Mouse (Mus musculus) adrenal gland (tissue): ENCODE data around the gene Chil1.

ENCODE experiments used
- intact Hi-C: fragments of 180-260 bp; cut with DNase I; formaldehyde crosslinking; loops from one replicate; pipeline ENCODE4 v1.15.1; 2025

Gene Chil1

DNA sequence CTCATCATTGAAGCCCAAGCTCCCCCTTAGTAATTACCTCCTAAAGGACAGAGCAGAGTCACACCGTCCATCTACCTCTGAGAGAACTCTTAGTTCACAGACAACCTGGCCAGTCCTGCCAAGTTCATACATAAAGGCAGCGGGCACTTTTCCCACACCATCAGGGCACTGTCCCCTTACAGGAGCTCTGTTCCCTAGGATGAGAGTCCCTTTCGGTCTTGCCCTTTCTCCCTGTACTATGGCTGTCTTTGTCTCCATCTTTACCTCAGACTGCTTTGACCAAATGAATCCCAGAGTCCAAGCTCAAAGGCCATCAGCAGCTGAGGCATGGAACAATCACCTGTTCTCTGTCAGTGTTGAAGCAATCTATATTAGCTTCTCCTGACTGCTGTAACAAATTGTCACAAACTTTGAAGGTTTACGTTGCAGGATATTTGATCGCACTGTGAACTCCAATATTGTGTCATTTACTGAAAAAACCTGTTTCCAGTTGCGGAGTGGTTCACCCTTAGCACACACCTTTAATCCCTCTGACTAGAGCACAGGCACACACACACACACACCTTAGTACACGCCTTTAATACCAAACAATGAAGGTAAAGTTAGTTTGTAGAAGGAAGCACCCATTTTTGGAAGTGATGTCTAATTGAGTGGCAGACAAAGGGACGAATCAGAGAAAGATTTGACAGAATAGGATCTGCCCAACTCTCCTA, 12.8 kb upstream of the Chil1 start:
- intact Hi-C loops: no loop called here

DNA sequence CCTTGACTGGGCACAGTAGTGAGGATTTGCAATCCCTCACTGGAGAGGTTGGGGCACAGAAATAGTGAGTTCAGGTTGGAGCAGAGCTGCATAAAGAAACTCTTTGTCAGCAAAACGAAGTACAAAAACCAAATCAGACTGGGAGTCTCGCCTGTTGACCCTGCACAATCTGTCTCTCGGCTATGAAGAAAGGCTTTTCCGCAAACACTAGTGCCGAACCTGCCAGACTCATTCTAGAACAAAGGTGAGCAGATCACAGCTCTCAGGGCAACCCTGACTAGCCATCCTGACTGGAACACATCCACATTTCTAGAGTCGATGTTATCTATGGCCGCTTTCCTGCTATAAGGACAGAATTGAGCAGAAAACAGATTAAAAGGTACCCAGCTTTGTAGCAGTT, 8.9 kb upstream of the Chil1 start:
- intact Hi-C loops: no loop called here

DNA sequence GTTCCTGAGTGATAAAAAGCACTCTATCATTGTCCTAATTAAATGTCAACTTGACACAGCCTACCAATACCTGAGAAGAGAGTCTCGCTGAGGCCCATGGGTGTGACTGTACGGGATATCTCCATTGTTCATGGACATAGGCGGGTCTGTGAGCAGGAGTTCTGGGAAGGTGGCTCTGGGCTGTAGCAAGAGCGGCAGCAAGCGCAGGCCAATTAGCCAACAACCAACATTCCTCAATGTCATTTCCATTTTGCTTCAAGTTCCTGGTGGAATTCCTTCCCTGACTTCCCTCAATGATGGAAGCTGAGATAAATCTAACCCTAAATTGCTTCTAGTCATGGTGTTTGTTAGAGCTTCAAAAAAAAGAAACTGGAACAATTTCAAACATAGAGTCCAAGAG, 4.0 kb upstream of the Chil1 start:
- intact Hi-C loops: no loop called here

DNA sequence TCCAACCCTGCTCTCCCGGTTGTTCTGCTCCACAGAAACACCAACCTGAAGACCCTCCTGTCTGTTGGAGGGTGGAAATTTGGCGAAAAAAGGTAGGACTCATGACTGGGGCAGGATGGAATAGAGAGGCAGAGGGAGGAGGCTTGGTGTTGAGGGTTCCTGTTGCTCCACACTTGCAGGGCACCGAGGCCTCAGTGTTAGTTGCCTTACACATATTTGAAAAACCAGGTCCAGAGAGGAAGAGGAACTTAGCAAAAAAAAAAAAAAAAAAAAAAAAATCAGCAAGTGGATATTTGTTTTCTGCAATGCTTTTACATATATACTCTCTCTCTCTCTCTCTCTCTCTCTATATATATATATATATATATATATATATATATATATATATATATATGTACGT, 2.1 kb downstream of the Chil1 start:
- intact Hi-C loops: no loop called here

DNA sequence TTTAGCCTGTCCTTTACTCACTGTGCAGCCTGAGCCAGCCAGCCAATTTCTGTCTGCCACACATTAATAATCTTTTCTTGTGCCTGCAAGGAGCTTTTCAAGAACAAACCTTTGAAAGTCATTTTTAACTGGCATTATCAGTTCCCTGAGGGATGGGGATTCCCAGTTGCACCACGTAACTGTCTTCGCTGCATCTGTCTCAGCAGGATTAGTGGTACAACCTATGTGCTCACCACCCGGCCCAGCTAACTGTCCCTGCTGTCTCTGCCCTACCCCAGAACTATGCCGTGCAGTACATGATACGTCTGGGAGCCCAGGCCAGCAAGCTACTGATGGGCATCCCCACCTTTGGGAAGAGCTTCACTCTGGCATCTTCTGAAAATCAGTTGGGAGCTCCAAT, 6.2 kb downstream of the Chil1 start:
- intact Hi-C loops: no loop called here

DNA sequence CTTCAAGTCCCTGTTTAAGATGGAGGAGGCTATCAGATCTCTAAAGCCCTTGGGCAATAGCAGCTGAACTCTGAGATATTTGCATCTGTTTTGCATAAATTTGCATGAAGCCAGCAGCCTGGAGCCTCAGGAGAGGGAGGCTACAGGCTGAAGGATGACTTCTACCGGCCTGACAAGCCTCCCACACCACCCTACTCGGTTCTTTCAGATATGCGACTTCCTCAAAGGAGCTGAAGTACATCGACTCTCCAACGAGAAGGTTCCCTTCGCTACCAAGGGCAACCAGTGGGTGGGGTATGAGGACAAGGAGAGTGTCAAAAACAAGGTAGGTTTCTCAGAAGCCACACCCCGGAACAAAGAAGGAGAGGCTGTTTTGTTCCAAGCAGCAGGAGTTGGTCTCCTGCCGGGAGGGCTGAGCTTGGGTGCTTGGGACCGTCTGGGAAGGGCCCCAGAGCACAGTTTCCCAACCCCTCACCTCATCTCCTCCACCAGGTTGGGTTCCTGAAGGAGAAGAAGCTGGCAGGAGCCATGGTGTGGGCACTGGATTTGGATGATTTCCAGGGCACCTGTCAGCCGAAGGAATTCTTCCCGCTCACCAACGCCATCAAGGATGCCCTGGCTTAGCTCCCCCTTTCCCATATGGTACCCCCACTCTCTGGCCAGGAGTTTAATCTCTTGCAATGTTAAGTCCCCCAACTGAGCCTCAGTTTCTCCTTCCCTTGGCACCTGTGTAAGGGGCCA, 7.2 kb downstream of the Chil1 start:
- intact Hi-C loops: no loop called here

DNA sequence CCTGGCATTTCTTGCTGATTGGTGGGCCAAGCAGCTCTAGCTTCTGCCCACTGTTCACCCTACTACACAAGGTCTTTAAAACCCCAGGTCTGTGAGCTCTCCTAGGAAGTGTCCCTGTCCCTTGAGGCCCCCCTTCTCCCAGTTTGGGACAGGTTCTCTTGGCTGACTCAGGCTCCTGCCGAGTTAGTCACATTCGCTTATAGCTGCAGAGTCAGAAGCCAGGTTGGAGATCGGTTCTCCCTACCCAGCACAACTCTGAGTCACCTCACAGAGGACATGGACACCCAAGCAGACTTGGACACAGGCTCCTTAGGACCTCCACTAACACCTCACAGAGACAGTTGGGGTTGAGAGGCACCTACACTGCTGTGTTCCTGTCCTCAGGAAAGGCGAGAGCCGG, 9.2 kb downstream of the Chil1 start:
- intact Hi-C loops: no loop called here

DNA sequence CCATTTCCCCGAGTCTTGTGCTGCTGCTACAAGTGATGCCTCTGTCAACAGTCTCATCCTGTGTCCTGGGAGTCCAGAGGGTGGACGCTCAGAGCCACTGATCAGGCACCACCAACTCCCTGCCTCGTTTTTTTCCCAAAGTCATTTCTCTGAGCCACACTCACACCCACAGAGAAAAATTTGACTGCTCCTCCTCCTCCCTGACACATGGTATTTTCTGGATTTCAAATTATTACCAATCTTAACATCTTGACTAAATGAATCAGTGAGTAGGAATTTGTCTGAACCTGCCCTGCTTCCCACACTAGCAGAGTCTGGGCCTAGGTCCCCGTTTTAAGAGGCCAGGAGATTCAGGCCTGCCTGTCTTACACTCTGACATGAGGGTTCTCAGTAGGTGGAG, 10.0 kb downstream of the Chil1 start:
- intact Hi-C loops: no loop called here

DNA sequence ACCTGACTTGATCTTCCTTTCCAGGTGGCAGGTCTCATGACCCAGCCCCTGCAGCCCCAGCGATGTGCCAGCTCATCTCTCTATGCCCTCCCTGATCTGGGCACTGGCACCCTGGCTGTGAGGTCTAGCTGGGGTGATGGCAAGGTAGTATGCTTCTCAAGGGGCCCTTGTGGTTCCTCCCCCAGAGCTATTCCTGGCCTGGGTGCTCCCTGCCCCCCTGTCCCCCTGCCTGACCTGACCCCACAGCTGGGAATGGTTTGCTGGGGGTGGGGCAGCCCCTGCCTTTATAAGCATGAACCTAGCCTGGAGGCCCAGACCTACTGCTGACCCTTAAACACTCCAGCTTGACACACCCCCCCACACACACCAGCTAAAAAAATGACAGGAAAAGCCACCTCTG, 11.2 kb downstream of the Chil1 start, which contains the start of gene Mybph:
Mybph (plus strand) TSS at position 323 of the 400 bp plus-strand sequence.
- intact Hi-C loops: no loop called here

DNA sequence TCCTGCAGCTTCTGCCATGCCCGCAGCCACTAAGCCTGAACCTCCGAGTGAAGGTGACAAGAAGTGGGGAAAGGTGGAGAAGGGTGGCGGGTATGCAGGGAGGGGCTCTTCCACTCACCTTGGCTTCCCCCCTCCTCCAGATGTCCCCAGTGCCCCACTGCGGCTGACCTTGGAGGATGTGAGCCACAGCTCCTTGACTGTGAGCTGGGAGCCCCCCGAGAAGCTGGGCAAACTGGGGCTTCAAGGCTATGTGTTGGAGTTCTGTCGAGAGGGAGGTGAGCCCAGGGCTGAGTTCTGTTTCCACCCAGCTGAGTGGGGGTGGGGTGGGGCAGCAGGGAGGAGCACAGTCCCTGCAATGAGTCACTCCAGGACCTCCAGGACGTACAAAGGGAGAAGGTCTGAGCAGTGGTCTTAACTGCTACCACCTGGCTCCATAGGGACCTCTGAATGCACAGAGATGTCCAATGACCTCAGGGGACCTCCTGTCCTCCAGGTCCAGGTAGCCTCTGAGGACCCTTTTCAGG, 11.8 kb downstream of the Chil1 start:
- intact Hi-C loops: no loop called here

DNA sequence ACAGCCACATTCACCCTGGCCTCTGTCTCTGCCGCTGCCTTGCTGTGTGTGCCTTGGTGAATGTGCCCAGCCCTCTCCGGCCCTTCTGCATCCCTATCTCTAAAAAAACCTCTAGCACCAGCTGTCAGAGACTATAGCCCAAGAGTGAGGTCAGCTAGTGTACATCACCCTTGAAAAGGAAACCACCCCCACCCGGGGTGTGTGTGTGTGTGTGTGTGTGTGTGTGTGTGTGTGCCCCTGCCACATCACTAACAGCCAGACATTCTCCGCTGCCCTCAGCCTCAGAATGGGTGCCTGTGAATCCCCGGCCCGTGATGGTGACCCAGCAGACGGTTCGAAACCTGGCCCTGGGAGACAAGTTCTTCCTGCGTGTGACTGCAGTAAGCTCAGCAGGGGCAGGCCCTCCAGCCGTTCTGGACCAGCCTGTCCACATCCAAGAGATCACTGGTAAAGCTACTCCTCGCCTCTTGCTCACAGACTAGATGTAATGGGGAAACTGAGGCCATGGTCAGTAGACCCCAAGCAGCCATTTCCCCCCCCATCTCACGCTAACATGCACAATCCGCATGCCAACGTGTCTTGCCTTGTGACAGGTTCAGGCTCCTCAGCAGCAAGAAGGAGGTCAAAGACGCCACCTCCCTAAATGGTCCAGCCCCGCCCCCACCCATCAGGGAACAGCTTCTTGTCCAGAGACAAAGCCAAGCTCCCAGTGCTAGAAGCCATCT, 12.5 kb downstream of the Chil1 start:
- intact Hi-C loops: loop anchor here (5.0 kb wide), 2 partner anchors 42 to 138 kb away; partner anchors contain the start of gene Ppfia4

DNA sequence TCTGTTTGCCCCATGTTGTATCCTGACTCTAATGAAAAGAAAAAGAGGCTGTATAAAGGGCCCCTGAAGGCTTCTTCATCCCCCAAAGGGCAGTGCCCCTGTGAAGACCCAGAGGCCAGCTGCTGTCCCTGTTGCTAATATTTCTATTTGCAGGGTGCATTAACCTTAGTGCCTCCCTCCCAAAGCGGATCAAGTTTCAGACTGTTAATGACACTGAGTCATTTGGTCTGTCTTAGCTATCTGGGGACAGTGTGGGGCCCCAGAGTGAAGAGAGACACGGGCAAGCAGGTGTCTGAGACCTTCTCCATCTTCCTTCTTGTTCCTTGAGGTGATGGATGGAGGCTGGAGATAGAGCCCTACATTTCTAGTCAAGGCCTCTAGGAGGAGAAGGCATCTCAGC, 13.1 kb downstream of the Chil1 start:
- intact Hi-C loops: loop anchor here (5.0 kb wide), 2 partner anchors 43 to 137 kb away; partner anchors contain the start of gene Ppfia4

DNA sequence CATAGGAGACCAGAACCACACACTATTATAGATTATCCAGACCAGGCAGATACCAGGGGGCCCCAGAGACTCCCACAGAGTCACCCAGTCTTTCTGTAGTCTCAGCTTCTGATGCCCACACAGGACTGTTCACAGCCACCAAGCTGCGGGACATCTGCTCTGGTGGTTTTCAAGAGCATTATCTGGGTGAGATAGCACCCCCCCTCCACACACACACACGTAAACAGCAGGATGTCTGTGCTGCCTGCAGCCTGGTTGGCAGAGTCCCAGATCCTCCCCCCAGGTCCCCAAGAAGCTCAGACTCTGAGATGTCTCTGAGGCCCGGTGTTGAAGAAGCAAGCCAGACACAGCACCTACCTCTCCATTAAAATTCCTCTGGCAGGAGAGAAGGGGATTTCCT, 13.6 kb downstream of the Chil1 start:
- intact Hi-C loops: loop anchor here (5.0 kb wide), 2 partner anchors 43 to 137 kb away; partner anchors contain the start of gene Ppfia4

DNA sequence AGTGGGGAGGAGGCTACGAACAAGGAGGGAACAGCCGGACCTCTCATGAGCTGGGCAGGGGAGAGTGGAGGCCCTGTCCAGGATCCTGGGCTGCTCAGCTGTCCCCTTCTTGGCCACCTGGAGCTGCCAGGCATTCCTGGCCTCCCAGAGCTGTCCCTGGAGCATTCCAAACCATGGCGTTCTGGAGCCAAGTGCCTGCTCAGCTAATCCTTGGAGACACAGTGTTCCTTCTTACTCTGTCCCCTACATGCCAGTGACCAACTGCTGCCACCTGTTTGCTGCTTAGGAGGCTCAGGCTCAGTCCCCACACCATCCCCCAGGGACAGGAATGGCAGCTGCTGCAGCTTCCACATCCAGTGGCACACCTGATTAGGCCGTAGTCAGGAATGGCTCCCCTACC, 14.0 kb downstream of the Chil1 start:
- intact Hi-C loops: loop anchor here (1.0 to 5.0 kb wide), 3 partner anchors 44 to 136 kb away; partner anchors contain the start of gene Ppfia4

DNA sequence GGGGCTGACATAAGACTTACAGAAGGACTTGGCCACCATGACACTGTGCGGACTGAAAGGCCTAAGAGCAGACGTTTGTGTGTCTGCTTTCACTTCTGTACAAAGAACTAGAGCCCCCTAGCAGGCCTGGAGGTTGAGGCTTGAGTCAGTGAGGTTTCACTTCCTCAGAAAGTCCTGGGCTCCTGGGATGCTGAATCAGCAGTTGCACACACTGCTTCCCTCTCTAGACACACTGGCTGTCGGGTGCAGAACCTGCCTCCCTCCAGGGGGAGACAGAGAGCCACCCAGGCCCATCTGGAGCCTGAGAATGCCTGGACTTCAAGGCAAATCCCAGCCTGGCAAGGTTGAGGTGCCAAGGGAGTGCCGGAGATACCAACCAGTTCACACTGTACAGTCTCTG, 14.4 kb downstream of the Chil1 start:
- intact Hi-C loops: loop anchor here (1.0 to 5.0 kb wide), 3 partner anchors 44 to 136 kb away; partner anchors contain the start of gene Ppfia4

DNA sequence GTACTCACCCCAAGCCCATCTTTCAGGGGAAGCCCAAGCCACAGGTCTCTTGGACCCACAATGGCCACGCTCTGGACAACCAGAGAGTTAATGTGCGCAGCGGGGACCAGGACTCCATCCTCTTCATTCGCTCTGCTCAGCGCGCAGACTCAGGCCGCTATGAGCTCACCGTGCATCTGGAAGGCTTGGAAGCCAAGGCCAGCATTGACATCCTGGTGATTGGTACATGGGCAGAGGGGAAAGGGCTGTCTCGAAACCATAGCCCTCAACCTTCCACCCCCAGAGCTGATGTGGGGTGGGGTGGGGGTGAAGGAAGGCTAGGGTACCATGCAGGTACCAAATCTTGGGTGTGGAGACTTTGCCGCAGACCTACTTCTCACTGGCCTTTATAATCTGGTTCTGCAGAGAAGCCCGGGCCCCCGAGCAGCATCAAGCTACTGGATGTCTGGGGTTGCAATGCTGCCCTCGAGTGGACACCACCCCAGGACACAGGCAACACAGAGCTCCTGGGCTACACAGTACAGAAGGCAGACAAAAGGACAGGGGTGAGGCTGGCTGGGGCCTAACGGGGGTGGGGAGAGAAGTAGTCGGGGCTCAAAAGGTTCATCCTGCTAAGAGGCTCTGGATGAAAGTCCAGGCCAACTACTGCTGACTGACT, 15.5 kb downstream of the Chil1 start:
- intact Hi-C loops: loop anchor here (5.0 kb wide), 2 partner anchors 45 to 135 kb away; partner anchors contain the start of gene Ppfia4

DNA sequence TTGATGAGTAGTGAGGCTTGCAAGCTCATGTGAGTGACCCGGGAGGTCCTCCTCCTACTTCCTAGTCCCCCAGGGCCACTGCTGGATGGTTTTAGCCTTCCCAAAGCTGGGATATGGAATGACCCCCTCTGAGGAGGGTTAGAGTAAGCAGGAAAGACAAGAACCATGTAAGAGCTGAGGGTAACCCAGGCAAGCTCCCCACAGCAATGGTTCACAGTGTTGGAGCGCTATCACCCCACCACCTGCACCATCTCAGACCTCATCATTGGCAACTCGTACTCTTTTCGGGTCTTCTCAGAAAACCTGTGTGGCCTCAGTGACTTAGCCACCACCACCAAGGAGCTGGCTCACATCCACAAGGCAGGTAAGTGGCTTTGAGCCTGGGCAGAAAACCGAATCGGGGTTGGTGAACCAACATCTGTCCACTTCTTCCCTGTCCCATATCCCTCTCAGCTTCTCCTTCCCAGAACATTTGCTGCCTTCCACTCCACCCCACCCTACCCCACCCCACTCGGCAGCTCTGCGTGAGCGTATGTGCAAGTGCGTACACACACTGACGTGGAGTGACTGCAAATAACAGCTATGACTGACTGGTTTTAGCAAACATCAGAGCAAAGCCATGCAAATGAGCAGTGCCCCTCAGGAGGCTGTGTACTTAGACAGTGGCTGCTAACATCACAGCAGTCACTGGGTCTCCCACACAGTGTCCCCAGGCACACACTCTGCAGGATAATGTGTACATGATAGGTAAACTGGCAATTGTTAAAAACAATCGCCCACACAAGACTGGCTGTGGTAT, 16.4 kb downstream of the Chil1 start:
- intact Hi-C loops: loop anchor here (5.0 kb wide), 2 partner anchors 46 to 134 kb away; partner anchors contain the start of gene Ppfia4

DNA sequence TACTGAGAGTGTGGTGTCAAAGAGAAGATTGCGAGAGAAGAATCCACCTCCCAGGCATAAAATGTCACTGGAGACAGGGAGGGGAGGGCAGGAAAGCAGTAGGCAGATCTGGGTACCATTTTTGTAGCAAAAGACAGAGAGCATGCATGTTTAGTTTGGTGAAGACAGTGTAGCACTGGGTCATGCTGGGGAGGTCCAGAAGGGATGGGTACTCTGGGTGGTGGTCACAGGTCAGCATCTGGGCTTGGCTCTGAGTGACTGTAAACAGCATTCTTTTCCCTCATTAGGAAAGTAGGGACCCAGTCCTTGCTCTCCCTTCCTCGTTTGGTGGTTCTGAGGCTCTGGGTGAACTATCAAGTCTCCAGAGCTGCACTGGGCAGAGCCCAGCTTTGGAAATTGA, 18.5 kb downstream of the Chil1 start:
- intact Hi-C loops: no loop called here

DNA sequence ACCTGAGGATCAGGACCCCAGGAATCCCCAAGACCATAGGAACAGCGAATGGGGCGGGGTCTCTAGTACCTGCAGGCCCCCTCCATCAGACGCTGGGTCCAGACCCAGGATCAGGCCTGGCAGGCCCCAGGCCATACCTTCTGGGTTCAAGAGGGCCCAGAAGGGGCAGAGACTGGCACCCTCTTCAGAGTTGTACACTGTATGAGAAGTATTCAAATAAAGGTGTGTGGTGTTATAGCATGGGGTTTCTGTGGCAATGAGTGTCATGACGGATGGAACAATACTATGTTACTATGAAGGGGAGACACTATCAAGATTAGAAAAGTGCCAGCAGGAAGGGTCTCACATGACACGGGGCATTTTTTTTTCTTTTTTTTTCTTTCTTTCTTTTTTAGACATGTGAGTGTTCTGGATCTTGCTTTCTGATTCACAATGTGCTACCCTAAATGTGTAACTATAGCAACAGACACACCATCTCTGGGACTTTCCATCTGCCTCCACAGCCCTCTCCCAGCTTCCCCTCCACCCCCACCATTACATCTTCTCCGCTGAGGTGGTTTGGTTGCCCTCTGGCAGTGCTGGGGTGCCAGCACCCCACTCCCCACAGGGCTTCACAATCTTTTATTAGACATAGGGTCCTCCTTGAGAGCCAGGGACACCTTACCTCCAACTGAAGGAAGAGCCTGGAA, 19.2 kb downstream of the Chil1 start:
- intact Hi-C loops: no loop called here
